Mouse (Mus musculus) limb, embryonic 14.5 days (tissue): ENCODE results near the gene Adamts13. TPM values are rescaled to one million over a fixed set of nuclear protein-coding genes. Genes with fewer than 3 reads are reported as not detected.

Source experiments
- ATAC-seq: fragments of 200-750 bp; cut with Nextera tagmentation; 2 replicates; pipeline ENCODE4 v1.8.0; 2017; ENCODE audit warnings: low read depth, moderate number of reproducible peaks, moderate TSS enrichment; ENCODE audit not compliant: low FRiP score
- DNase-seq: peaks from one replicate; pipeline ENCODE4 v3.0.0-alpha.2; 2015; ENCODE audit warnings: low spot score
- H3K27ac ChIP-seq: fragments of 300-500 bp; sonication (generic); replicated peaks from 2 replicates; pipeline ENCODE4 v1.5.1; 2014; ENCODE audit warnings: low read depth, mild to moderate bottlenecking, low read length, moderate library complexity, mixed read lengths
- H3K27me3 ChIP-seq: fragments of 300-500 bp; sonication (generic); 2 replicates; pipeline ENCODE4 v1.6.1; 2014; ENCODE audit warnings: low read length, mixed read lengths; ENCODE audit not compliant: control insufficient read depth, insufficient read depth
- H3K36me3 ChIP-seq: fragments of 300-500 bp; sonication (generic); 2 replicates; pipeline ENCODE4 v1.6.1; 2014; ENCODE audit warnings: mild to moderate bottlenecking, low read length, moderate library complexity, mixed read lengths; ENCODE audit not compliant: control insufficient read depth, insufficient read depth
- H3K4me1 ChIP-seq: fragments of 300-500 bp; sonication (generic); 2 replicates; pipeline ENCODE4 v1.6.1; 2014; ENCODE audit warnings: antibody characterized with exemption, low read length, mixed read lengths; ENCODE audit not compliant: control insufficient read depth, insufficient read depth
- H3K4me2 ChIP-seq: fragments of 300-500 bp; sonication (generic); replicated peaks from 2 replicates; pipeline ENCODE4 v1.6.1; 2014; ENCODE audit warnings: low read depth, mild to moderate bottlenecking, low read length, moderate library complexity; ENCODE audit not compliant: severe bottlenecking
- H3K4me3 ChIP-seq: fragments of 300-500 bp; sonication (generic); replicated peaks from 2 replicates; pipeline ENCODE4 v1.5.1; 2014; ENCODE audit warnings: low read length
- H3K9ac ChIP-seq: fragments of 300-500 bp; sonication (generic); 2 replicates; pipeline ENCODE4 v1.6.1; 2014; ENCODE audit warnings: mild to moderate bottlenecking, low read depth, low read length, moderate library complexity; ENCODE audit not compliant: severe bottlenecking
- H3K9me3 ChIP-seq: fragments of 300-500 bp; sonication (generic); 2 replicates; pipeline ENCODE4 v1.6.1; 2016; ENCODE audit warnings: low read length; ENCODE audit not compliant: control insufficient read depth
- POLR2A ChIP-seq: fragments of 200-500 bp; IDR thresholded peaks from 2 replicates; pipeline ENCODE4 v1.8.0; 2012; ENCODE audit warnings: inconsistent platforms, mild to moderate bottlenecking, moderate library complexity, borderline replicate concordance; ENCODE audit not compliant: insufficient read depth, insufficient read length; ENCODE audit errors: extremely low read depth
- WGBS: fragments of 180-500 bp; shearing (Covaris S2); extraction: QIAGEN DNeasy Blood & Tissue Kit; methylation state at CpG from one replicate; pipeline ENCODE4 v1.1.7; 2014; 5-methylcytosine and 5-hydroxymethylcytosine counted together
- polyA plus RNA-seq, 2 experiments: library from polyadenylated mRNA; depleted of rRNA in 1 of 2; stranded (reverse) in 1 of 2; unstranded in 1 of 2; fragments of >200 nt; fragmentation: Nextera tagmentation in 1 of 2; extraction: Ambion mirVana in 1 of 2; gene quantifications; 2 replicates each; pipeline versions ENCODE4 v1.2.1 to v1.2.3; 2012 to 2014

Gene Adamts13
- polyA plus RNA-seq, 2 experiments, result 0.04 TPM; not detected in 1

DNA sequence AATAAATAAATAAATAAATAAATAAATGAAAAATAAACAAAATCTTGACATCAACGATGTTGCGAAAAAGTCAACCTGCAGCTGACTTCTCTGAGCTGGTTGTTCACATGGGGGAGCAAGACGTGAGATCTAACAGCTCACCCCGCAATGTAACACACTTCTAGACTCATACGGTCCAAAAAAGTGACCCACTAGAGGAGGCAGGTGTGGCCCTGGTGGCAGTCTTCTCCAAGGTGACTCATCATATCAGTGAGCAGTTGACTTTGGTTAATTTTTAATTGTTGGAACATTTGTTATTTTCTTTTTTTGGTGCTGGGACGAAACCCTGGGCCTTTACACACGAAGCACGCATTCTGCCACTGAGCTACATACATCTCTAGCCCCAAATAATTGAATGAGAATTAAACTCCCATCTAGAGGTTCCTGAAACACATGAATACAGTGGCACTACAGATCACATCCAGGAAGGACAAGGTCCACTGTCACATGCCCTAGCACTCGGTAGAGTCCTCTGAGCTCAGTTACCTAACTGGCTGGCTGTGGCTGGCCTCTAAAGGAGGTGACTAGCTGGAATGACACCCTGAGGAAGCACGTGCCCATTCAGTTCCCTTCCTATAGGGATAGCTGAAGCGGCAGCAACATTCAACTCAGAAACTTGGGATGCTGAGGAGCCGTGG, 16.3 kb upstream of the Adamts13 start:
- WGBS, result 95% methylated on average over 12 of the region's 12 CpGs
- Histone ChIP-seq H3K4me1 (no peaks in the 10 kb centered on the region), H3K36me3 (peaks cover 91% of the 10 kb centered on the region), H3K27me3 (no peaks in the 10 kb centered on the region), H3K9ac (no peak overlapping the region), H3K9me3 (no peaks in the 10 kb centered on the region), H3K4me2 (no peak overlapping the region), H3K4me3 (no peak overlapping the region), H3K27ac (no peak overlapping the region)
- no peak for ATAC-seq
- no peak for DNase-seq
- no peak for TF ChIP-seq POLR2A

DNA sequence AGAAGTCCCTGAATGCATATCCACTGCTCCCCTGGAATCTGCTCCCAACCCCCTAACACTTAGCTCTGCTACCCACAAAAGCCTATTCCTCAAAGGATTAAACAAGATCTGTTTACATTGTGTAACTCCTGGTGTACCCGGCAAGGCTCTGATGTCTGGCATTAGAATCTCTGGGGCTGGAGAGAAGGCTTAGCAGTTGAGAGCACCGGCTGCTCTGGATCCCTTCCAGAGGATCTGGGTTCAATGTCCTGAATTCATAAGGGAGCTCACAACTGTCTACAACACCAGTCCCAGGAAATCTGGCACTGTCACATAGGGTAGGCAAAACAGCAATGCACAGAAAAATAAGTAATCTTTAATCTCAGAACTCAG, 15.7 kb upstream of the Adamts13 start:
- no peak overlapping the region for H3K9ac ChIP-seq
- no peak overlapping the region for H3K4me2 ChIP-seq
- H3K27ac ChIP-seq, result no peak overlapping the region
- no peak for TF ChIP-seq POLR2A
- peaks cover 89% of the 10 kb centered on the region for H3K36me3 ChIP-seq
- no peak for ATAC-seq
- H3K4me3 ChIP-seq, result no peak overlapping the region
- no peaks in the 10 kb centered on the region for H3K4me1 ChIP-seq
- no peaks in the 10 kb centered on the region for H3K27me3 ChIP-seq
- H3K9me3 ChIP-seq, result no peaks in the 10 kb centered on the region
- WGBS, result 82% methylated on average over 2 of the region's 2 CpGs
- DNase-seq, result no peak

DNA sequence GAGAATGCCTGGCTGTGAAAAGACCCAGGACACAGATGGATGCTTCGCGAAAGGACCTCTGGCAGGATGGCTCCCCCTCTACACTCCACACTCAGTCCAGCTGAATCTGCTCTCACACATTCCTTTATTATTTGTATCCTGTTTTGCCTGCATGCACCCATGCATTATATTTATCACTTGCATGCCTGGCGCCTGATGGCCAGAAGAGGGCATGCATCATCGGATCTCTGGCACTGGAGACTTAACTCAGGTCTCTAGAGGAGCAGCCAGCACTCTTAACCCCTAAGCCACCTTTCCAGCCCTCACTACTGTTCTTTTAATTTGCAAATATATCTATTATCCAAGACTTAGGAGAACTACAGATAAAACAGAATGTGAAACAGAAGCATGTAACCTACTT, 12.5 kb upstream of the Adamts13 start:
- Histone ChIP-seq H3K27ac (no peak overlapping the region), H3K27me3 (no peaks in the 10 kb centered on the region), H3K4me1 (peaks cover 10% of the 10 kb centered on the region), H3K4me2 (no peak overlapping the region), H3K4me3 (no peak overlapping the region), H3K9ac (no peak overlapping the region), H3K36me3 (peaks cover 60% of the 10 kb centered on the region), H3K9me3 (no peaks in the 10 kb centered on the region)
- TF ChIP-seq POLR2A, result no peak
- ATAC-seq (no peak), DNase-seq (no peak)
- WGBS, result 80% methylated on average over 4 of the region's 4 CpGs

DNA sequence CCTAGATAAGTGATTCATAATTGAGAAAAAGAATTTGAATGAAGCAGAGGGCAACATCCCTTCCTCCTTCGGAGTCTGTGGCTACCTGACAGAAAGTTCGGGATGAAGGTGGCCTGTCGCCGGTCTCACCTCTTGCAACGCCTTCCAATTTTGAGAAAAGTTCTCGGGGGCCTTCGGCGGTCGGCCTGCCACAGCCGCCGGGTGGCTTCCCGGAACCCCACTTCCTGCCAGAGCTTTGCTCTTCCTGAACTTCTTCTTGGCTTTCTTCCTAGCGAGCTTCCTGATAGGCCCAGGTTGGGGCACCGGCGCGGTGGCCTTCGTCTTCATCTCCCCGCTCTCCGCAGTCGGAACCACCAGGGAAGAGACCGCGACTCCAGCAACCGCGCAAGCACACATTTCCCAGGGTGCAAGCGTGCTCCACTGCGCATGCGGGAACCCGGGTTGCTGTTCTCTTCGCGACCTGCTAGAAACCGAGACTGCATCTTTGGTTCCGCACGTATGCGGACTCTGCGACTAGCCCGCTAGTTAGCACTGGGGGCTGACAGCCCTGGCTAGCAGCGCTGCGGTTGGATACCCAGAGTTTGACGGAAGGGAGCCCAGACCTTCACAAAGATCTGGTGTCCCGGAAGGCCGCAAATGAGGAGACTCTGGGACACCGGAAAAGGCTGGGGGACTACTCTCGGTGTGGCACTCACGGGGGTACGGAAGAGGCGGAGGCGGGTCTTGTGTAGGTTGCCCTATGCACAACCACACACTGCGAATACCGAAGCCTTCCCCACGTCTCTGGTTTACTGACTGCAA, 9.1 kb upstream of the Adamts13 start, which contains the start of gene Rexo4:
Rexo4 (minus strand) TSS at position 464 of the 801 bp plus-strand sequence.
- peak; percentile 93 for DNase-seq
- H3K4me3 ChIP-seq, result peak within 1 kb of the TSS; percentile 57
- peak; percentile 51; the same call in 1 of the 2 replicates for TF ChIP-seq POLR2A
- no peaks in the 10 kb centered on the region for H3K27me3 ChIP-seq
- no peaks in the 10 kb centered on the region for H3K9me3 ChIP-seq
- peak within 1 kb of the TSS; percentile 98 for H3K27ac ChIP-seq
- peak within 1 kb of the TSS; percentile 59 for H3K4me2 ChIP-seq
- H3K36me3 ChIP-seq, result peaks cover 28% of the 10 kb centered on the region
- ATAC-seq, result peak; percentile 96
- under 1% methylated on average over 50 of the region's 50 CpGs for WGBS
- H3K9ac ChIP-seq, result peak within 1 kb of the TSS; percentile 83
- H3K4me1 ChIP-seq, result peaks cover 10% of the 10 kb centered on the region

DNA sequence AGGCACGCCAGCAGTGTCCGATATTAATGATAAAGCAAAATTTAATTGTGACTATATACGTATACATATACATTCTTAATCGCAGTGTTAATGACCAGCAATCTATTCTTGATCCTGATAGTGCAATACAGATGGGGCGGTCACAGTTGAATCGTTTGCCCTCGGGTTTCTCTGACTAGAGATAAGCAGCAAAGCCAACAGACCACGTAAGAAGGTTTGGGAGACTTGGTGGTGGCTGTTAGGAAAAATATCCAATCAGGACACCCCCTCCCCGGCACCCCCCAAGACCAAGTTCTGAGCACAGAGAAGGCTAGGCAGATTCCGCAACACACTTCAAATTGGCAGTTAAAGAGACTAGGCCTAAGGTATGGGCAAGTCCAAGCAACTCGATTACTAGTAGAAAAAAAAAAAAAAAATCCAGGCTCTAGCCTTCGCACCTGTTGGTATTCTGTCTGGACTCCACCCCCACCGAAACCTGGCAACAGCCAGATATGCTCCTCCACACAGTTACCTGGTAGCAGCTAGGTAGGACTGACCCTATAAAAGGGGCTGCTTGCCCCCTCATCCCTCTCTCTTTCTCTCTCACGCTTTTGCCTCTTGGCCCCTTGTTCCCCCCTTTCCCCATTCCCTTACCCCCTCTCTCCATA, 8.4 kb upstream of the Adamts13 start:
- no peaks in the 10 kb centered on the region for H3K9me3 ChIP-seq
- WGBS, result 17% methylated on average over 14 of the region's 14 CpGs

More for the DNA sequence above, 8.4 kb upstream of the Adamts13 start:
- Histone ChIP-seq H3K9ac (peak overlapping the region; percentile 83), H3K27me3 (no peaks in the 10 kb centered on the region), H3K4me1 (peaks cover 10% of the 10 kb centered on the region), H3K27ac (peak overlapping the region; percentile 98), H3K4me2 (peak overlapping the region; percentile 59), H3K36me3 (peaks cover 23% of the 10 kb centered on the region), H3K4me3 (peak overlapping the region; percentile 57)
- ATAC-seq (no peak), DNase-seq (no peak)
- no peak for TF ChIP-seq POLR2A
